Mouse (Mus musculus) lung, embryonic 16.5 days (tissue): Measurements from ENCODE around the gene Rnf166. TPM values are rescaled to one million over a fixed set of nuclear protein-coding genes. Genes with fewer than 3 reads are reported as not detected.

ENCODE experiments used
- ATAC-seq: fragments of 200-750 bp; cut with Nextera tagmentation; 2 replicates; pipeline ENCODE4 v1.8.0; 2017; ENCODE audit warnings: low read depth, mild to moderate bottlenecking, moderate library complexity
- H3K27ac ChIP-seq: fragments of 300-500 bp; sonication (generic); 2 replicates; pipeline ENCODE4 v1.5.1; 2014; ENCODE audit warnings: mild to moderate bottlenecking, control low read depth, low read length
- H3K27me3 ChIP-seq: fragments of 300-500 bp; sonication (generic); 2 replicates; pipeline ENCODE4 v1.6.1; 2014; ENCODE audit warnings: low read depth, low read length, mixed read lengths; ENCODE audit not compliant: control insufficient read depth, insufficient read depth
- H3K36me3 ChIP-seq: fragments of 300-500 bp; sonication (generic); 2 replicates; pipeline ENCODE4 v1.6.1; 2014; ENCODE audit warnings: low read length; ENCODE audit not compliant: control insufficient read depth, insufficient read depth
- H3K4me1 ChIP-seq: fragments of 300-500 bp; sonication (generic); replicated peaks from 2 replicates; pipeline ENCODE4 v1.6.1; 2014; ENCODE audit warnings: low read length, mixed read lengths; ENCODE audit not compliant: control insufficient read depth, insufficient read depth
- H3K4me2 ChIP-seq: fragments of 300-500 bp; sonication (generic); 2 replicates; pipeline ENCODE4 v1.6.1; 2014; ENCODE audit warnings: low read depth, low read length, control low read depth
- H3K4me3 ChIP-seq: fragments of 300-500 bp; sonication (generic); 2 replicates; pipeline ENCODE4 v1.5.1; 2014; ENCODE audit warnings: mild to moderate bottlenecking, low read length, control low read depth
- H3K9ac ChIP-seq: fragments of 300-500 bp; sonication (generic); 2 replicates; pipeline ENCODE4 v1.6.1; 2014; ENCODE audit warnings: low read length, control low read depth
- H3K9me3 ChIP-seq: fragments of 300-500 bp; sonication (generic); 2 replicates; pipeline ENCODE4 v1.6.1; 2016; ENCODE audit warnings: low read length; ENCODE audit not compliant: control insufficient read depth
- WGBS: fragments of 180-500 bp; shearing (Covaris S2); extraction: QIAGEN DNeasy Blood & Tissue Kit; methylation state at CpG from one replicate; pipeline ENCODE4 v1.1.7; 2014; 5-methylcytosine and 5-hydroxymethylcytosine counted together
- polyA plus RNA-seq: library from polyadenylated mRNA; unstranded; fragments of >200 nt; fragmentation: Nextera tagmentation; extraction: Ambion mirVana; gene quantifications from 2 replicates; pipeline ENCODE4 v1.2.1, GENCODE M21; 2015

The Rnf166 gene
- polyA plus RNA-seq, 1 experiment from 2014 or later, result 40.1 TPM

DNA sequence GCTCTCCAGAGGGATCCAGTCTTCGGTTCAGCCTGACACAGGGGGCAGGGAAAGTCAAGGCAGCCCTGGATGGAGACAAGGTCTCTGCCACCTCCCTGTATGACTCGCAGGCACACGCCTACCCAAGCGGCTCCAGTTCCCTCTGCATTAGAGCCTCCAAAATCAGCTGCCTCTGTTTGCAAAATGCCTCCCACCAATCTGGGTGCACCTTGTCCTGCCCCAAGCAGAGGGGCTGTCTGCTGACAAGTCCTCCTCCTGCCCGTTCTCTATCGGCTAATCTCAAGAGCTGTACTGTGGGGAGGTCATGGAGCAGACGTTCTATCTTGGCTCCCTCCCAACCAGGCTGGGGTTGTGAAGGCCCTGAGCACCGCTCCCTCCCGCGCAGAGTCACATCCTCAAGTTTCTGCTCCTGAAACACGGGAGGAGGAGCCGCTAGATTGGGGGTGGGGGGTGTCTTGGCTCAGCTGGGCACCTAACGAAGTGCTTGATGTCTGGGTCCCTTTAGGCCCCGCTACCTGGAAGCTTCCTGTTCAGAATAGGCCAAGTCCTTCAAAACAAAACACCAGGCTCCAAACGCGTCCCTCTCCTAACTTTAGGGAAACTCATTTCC lies 808 bp downstream of the Rnf166 start:
- Histone ChIP-seq H3K9ac (peak overlapping the region; percentile 95), H3K27ac (no peak overlapping the region; the same call in 1 of the 2 replicates), H3K4me2 (peak overlapping the region; percentile 64), H3K27me3 (no peaks in the 10 kb centered on the region), H3K4me3 (peak overlapping the region; percentile 99), H3K4me1 (peaks cover 12% of the 10 kb centered on the region), H3K9me3 (no peaks in the 10 kb centered on the region), H3K36me3 (peaks cover 7% of the 10 kb centered on the region; the same call in 1 of the 2 replicates)
- ATAC-seq, result peak; percentile 20
- WGBS, result 5% methylated on average over 16 of the region's 16 CpGs

DNA sequence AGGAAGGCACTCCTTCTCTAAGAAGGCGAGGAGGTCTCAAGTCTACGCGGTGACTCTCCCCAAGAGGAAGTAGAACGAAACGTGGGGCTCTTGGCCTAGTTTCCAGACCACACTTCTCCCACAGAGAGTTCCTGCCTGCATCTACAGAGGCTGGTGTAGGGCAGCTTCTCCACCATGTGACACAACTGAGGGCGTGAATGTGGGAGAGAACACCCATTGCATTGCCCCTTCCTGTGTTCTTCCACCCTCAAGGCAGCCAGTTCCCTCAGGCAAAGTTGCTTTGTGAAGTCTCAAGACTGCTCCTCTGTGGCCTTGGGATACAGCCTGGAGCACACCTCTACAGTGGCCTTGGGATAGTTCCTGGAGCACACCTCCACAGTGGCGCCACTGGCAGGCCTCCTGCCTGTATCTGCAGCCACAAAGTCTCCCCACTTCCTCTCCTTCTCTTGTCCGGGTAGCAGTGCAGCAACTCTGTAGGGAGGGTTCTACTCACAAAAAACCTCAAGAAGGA lies 1.9 kb downstream of the Rnf166 start:
- Histone ChIP-seq H3K36me3 (0 out of 2 replicates have a peak, but pooled peaks cover 2% of the 10 kb centered on the region), H3K27ac (no peak overlapping the region), H3K4me2 (no peak overlapping the region), H3K27me3 (no peaks in the 10 kb centered on the region), H3K9me3 (no peaks in the 10 kb centered on the region), H3K9ac (no peak overlapping the region), H3K4me1 (peaks cover 12% of the 10 kb centered on the region), H3K4me3 (no peak overlapping the region)
- 81% methylated on average over 8 of the region's 8 CpGs for WGBS
- no peak for ATAC-seq

DNA sequence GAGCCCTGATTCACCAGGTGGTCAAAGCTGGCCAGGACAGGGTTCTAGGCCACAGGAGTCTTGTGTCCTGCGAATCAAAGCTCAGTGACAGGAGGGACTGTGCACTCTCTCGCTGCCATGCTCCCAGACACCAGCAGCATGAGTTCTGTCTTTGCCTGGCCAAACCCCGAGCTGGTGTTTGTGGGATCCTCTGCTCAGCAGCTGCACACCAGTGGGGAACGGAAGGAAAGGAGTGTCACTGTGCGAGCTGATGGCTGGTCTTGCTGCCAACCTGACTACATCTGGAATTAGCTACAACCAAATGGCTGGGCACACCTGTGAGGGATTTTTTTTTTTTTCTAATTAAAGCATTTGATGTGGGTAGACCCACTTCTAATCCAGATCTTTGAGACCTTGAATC lies 5.2 kb downstream of the Rnf166 start:
- no peak overlapping the region for H3K9ac ChIP-seq
- no peak for ATAC-seq
- no peaks in the 10 kb centered on the region for H3K27me3 ChIP-seq
- WGBS, result 74% methylated on average over 5 of the region's 5 CpGs
- H3K4me1 ChIP-seq, result peaks cover 6% of the 10 kb centered on the region
- H3K9me3 ChIP-seq, result no peaks in the 10 kb centered on the region
- H3K4me3 ChIP-seq, result no peak overlapping the region
- H3K36me3 ChIP-seq, result peaks cover 14% of the 10 kb centered on the region
- no peak overlapping the region for H3K27ac ChIP-seq
- H3K4me2 ChIP-seq, result no peak overlapping the region

DNA sequence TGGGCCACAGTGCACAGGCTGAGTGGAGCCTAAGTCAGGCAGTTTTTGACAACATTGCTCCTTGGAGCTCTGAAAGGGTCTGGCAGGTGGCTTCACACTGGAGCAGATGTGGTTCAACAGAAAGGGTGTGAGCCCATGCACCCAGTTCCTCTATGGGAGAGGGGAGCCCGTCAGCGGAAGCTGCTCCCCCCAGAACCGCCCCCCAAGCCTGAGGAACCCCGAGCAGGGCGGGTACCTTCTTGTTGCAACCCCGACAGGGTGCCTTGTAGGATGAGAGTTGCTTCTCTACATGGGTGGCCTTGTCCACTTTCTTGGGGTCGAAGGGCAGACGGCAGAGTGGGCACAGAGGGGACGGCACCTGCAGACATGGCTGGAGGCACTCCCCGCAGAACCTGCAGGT lies 5.9 kb downstream of the Rnf166 start:
- WGBS, result 79% methylated on average over 10 of the region's 10 CpGs

DNA sequence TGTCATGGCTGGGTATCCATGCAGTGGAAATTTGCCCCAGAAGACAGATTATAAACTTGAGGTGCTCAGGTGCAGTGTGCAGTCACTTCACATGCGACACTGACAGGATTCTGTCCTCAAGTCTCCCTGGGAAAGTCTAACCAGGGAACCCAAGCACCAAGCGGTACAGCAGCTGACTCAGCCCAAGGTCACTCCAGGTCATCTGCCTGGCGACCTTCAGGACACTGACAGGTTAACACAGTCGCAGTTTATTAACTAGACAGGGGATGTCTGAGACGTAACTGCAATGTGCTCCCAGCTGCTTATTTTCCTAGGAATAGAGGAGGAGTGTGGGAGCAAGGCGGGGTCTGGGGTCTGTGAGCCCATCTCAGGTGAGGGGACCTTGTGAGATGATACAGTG lies 6.5 kb downstream of the Rnf166 start:
- WGBS, result 80% methylated on average over 6 of the region's 6 CpGs
- H3K36me3 ChIP-seq, result peaks cover 14% of the 10 kb centered on the region

More for the DNA sequence above, 5.9 kb downstream of the Rnf166 start:
- Histone ChIP-seq H3K4me1 (peaks cover 5% of the 10 kb centered on the region), H3K4me2 (no peak overlapping the region), H3K9ac (no peak overlapping the region), H3K9me3 (no peaks in the 10 kb centered on the region), H3K36me3 (peaks cover 14% of the 10 kb centered on the region), H3K4me3 (no peak overlapping the region), H3K27me3 (no peaks in the 10 kb centered on the region), H3K27ac (no peak overlapping the region)
- ATAC-seq, result no peak

DNA sequence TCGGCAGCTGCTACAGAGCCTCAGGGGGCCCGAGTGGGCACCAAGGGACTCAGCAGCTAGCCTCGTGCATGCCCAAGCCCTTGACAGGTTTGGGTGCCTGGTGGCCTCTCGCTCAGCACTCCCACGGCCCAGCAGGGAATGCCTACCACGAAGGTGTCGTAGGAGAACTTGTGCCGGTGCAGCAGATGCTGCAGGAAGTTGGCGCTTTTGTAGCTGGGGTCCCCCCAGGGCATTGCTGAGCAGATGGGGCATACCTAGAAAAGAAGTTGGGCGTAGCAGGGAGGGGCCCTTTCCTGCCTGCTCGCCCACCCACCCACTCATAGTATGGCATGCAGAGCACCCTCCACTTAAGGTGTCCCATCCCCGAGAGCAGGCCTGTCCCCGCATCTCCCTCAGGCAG lies 8.0 kb downstream of the Rnf166 start:
- peaks cover 9% of the 10 kb centered on the region for H3K4me1 ChIP-seq
- no peak overlapping the region for H3K4me2 ChIP-seq
- peaks cover 14% of the 10 kb centered on the region for H3K36me3 ChIP-seq
- no peak overlapping the region for H3K9ac ChIP-seq
- 89% methylated on average over 13 of the region's 13 CpGs for WGBS
- H3K27me3 ChIP-seq, result no peaks in the 10 kb centered on the region
- no peak overlapping the region for H3K4me3 ChIP-seq
- no peaks in the 10 kb centered on the region for H3K9me3 ChIP-seq
- ATAC-seq, result no peak
- no peak overlapping the region for H3K27ac ChIP-seq

More for the DNA sequence above, 6.5 kb downstream of the Rnf166 start:
- H3K4me3 ChIP-seq, result no peak overlapping the region
- no peak overlapping the region for H3K9ac ChIP-seq
- no peaks in the 10 kb centered on the region; the same call in 1 of the 2 replicates for H3K4me1 ChIP-seq
- H3K27ac ChIP-seq, result no peak overlapping the region
- ATAC-seq, result no peak
- no peaks in the 10 kb centered on the region for H3K9me3 ChIP-seq
- H3K27me3 ChIP-seq, result no peaks in the 10 kb centered on the region
- no peak overlapping the region for H3K4me2 ChIP-seq

DNA sequence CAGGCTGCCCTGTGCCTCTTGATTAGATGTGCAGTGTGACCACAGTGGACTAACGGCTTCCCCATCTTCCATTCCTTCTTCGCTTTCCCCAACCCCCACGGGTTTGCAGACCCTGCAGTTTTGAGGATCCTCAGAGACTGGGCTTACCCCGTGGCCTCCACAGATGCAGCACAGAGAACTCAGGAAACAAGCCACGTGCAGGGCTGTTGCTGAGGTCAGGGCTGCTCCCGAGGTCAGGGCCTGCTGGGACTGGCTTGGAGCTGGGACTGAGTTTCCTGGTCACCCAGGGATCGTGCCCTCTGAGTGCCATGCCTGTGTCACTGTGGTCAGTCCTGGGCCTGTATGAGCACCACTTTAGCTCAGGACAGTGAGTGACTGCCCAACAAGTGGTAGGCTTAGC lies 10.9 kb downstream of the Rnf166 start:
- peaks cover 16% of the 10 kb centered on the region for H3K4me1 ChIP-seq
- H3K27me3 ChIP-seq, result peaks cover 20% of the 10 kb centered on the region
- H3K4me3 ChIP-seq, result no peak overlapping the region
- peaks cover 12% of the 10 kb centered on the region for H3K36me3 ChIP-seq
- ATAC-seq, result no peak
- no peak overlapping the region for H3K27ac ChIP-seq
- WGBS, result 68% methylated on average over 7 of the region's 7 CpGs
- H3K9me3 ChIP-seq, result no peaks in the 10 kb centered on the region
- H3K9ac ChIP-seq, result no peak overlapping the region
- H3K4me2 ChIP-seq, result no peak overlapping the region

DNA sequence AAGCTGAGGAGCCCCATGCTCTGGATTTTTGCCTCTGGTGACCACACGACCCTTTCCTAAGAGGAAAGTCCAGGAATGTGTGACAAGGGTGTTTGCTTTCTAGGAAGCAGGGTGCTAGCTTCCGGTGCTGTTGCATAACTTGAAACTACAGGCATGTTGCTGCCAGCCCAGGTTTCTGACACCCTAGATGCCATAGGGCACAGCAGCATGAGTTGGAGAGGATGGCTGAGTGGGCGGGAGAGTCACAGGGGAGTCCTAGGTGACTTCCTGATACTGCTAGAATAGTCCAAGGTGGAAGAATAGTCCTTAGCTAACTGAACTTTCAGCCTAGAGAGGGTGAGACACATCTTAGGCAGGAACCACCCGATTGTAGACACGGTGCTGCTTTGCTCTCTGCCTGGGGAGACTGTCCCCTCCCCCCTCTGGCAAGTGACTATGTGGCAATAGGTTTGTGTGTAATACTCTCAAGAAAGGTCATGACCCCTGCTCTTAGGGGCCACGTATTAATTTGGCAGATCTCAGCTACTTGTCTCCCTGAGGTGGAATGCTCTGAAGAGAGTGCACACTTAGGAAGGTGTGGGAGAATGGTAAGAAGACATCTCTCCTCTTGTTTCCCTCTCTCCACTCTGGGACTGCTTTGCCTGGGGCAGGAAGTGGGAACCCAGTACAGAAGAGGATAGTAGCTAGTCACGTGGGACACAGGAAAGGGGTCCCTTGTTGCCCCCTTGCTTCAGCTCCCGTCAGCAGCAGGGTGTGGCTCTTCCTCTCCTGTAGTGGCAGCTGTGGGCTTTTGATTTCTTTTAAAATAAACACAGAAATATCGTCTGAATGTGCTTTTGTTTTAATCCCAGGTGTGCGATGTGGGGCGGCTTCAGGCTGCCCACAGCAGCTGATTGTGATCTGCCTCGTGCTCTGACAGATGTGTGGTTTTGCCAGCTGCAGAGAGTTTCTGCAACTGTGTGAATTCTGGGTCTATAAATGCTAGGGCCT lies 11.9 kb downstream of the Rnf166 start:
- Histone ChIP-seq H3K4me3 (no peak overlapping the region), H3K4me2 (no peak overlapping the region; the same call in 1 of the 2 replicates), H3K9ac (no peak overlapping the region), H3K27me3 (peaks cover 25% of the 10 kb centered on the region), H3K36me3 (peaks cover 12% of the 10 kb centered on the region), H3K9me3 (no peaks in the 10 kb centered on the region), H3K27ac (peak overlapping the region; percentile 42; the same call in 1 of the 2 replicates), H3K4me1 (peaks cover 16% of the 10 kb centered on the region)
- 24% methylated on average over 12 of the region's 12 CpGs for WGBS
- peak; percentile 21; the same call in 1 of the 2 replicates for ATAC-seq

DNA sequence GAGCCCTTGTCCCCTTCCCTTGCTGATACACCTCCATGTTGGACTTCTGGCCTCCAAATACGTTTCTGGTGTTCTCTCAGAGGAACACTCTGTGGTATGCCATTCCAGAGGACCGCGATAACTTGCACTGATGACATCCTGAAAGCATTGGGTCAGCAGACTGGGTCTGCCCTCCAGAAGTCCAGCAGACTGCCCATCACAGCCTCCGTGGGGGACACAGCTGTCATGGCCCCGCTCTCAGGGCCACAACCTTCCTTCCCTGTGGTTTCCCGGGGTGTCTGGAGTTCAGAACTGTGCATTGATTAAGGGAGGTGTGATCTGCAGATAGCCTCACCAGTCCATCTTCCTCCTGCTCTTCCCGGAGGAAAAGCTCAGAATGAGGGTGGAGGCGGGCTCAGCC lies 13.4 kb downstream of the Rnf166 start:
- no peak overlapping the region for H3K4me2 ChIP-seq
- ATAC-seq, result no peak
- WGBS, result 55% methylated on average over 8 of the region's 8 CpGs
- peaks cover 7% of the 10 kb centered on the region for H3K36me3 ChIP-seq
- no peak overlapping the region for H3K27ac ChIP-seq
- no peak overlapping the region for H3K4me3 ChIP-seq
- no peaks in the 10 kb centered on the region for H3K9me3 ChIP-seq
- H3K9ac ChIP-seq, result no peak overlapping the region
- peaks cover 28% of the 10 kb centered on the region for H3K27me3 ChIP-seq
- peaks cover 16% of the 10 kb centered on the region for H3K4me1 ChIP-seq
